Mouse (Mus musculus): ENCODE data around the gene Ppm1h.

DNA sequence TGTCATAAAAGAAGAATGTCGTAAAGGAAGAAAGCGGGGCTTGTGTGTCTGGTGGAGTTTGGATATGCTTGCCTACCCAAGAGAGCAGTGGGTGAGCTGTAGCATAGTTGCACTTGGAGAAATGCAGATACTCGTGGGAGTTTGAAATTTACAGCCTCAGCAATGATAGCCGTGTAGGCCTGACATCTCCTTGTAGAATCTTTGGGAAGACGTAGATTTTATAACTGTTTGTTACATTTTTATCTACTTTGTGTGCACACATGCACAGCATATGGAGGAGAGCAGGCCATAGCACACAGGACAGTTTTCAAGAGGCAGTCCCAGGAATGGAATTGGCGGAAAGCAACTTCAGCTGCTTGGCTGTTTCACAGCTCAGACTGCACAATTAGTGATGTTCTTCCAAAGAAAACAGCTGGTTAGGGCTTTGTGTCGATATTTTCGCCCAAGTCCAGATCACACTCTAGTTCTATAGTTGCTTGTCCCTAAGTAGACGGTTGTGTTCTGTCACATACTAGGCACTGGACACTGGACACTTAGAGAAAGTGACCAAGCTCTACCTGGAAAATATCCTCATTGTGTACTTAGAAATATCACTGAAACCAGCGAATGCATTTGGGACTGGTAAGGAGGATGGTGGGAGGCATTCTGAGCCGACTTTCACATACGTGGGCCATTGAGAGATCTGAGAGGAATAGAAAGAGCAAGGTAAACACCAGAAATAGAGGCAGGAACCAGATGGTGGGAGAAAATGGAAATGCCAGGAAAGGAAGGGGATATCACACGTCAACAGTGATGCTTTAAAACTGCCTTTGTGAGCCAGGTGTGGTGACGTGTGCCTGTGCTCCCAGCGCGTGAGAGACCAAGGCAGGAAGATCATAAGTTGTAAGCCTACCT is 173.0 kb downstream of the Ppm1h start:
- TF ChIP-seq POLR2A (IDR thresholded peaks at IDR 0.05; ENCODE audit: borderline replicate concordance, extremely low read depth, insufficient read depth, insufficient read length, poor library complexity, severe bottlenecking): no peak
- TF ChIP-seq CTCF (IDR thresholded peaks at IDR 0.05; ENCODE audit: borderline replicate concordance, extremely low read depth, insufficient read depth, insufficient read length): no peak

Measured in brain, embryonic 14.5 days (tissue).